Mouse (Mus musculus) intestine, embryonic 16.5 days (tissue): Measurements from ENCODE around the gene Mrpl20. TPM values are rescaled to one million over a fixed set of nuclear protein-coding genes. Genes with fewer than 3 reads are reported as not detected.
A peak's percentile ranks its signal among the peaks of the same experiment; 100 is the strongest.

ENCODE experiments used
- ATAC-seq: fragments of 200-750 bp; cut with Nextera tagmentation; 2 replicates; pipeline ENCODE4 v1.8.0; 2017; ENCODE audit warnings: moderate TSS enrichment, moderate library complexity
- H3K27ac ChIP-seq: fragments of 300-500 bp; sonication (generic); 2 replicates; pipeline ENCODE4 v1.5.1; 2014; ENCODE audit warnings: mild to moderate bottlenecking, low read length
- H3K27me3 ChIP-seq: fragments of 300-500 bp; sonication (generic); replicated peaks from 2 replicates; pipeline ENCODE4 v1.6.1; 2014; ENCODE audit warnings: low read length, control low read depth, mixed read lengths; ENCODE audit not compliant: control insufficient read depth, insufficient read depth
- H3K36me3 ChIP-seq: fragments of 300-500 bp; sonication (generic); 2 replicates; pipeline ENCODE4 v1.6.1; 2014; ENCODE audit warnings: low read length, control low read depth; ENCODE audit not compliant: control insufficient read depth, insufficient read depth
- H3K4me1 ChIP-seq: fragments of 300-500 bp; sonication (generic); 2 replicates; pipeline ENCODE4 v1.6.1; 2014; ENCODE audit warnings: low read length, control low read depth, mixed read lengths; ENCODE audit not compliant: control insufficient read depth, insufficient read depth
- H3K4me2 ChIP-seq: fragments of 300-500 bp; sonication (generic); 2 replicates; pipeline ENCODE4 v1.6.1; 2014; ENCODE audit warnings: low read depth, low read length, control low read depth
- H3K4me3 ChIP-seq: fragments of 300-500 bp; sonication (generic); 2 replicates; pipeline ENCODE4 v1.5.1; 2014; ENCODE audit warnings: mild to moderate bottlenecking, low read length
- H3K9ac ChIP-seq: fragments of 300-500 bp; sonication (generic); 2 replicates; pipeline ENCODE4 v1.6.1; 2014; ENCODE audit warnings: low read depth, low read length
- H3K9me3 ChIP-seq: fragments of 300-500 bp; sonication (generic); 2 replicates; pipeline ENCODE4 v1.6.1; 2016; ENCODE audit warnings: low read length, control low read depth; ENCODE audit not compliant: control insufficient read depth
- WGBS: fragments of 180-500 bp; shearing (Covaris S2); extraction: QIAGEN DNeasy Blood & Tissue Kit; methylation state at CpG from one replicate; pipeline ENCODE4 v1.1.7; 2014; 5-methylcytosine and 5-hydroxymethylcytosine counted together
- polyA plus RNA-seq: library from polyadenylated mRNA; unstranded; fragments of >200 nt; fragmentation: Nextera tagmentation; extraction: Ambion mirVana; gene quantifications from 2 replicates; pipeline ENCODE4 v1.2.1, GENCODE M21; 2015

Gene Mrpl20
- polyA plus RNA-seq, 1 experiment from 2014 or later, result 226 TPM

DNA sequence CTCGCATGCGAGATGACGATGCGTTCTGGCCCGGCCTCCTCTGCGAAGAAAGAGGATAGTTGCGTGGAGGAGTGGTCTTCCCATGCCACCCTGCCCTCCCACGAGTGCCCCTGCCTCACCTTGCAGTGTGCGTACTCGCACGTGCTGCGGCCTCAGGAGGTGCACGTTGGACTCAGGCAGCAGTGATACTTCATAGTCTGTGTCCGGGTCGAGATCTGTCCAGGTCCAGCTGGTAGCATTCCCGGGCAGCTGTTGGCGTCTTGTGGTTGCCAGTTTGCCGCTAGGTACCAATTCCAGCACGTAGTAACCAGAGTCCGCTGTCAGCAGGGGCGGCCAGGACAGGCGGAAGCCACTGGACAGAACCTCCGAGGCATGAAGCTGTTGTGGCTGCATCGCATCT is 32.1 kb upstream of the Mrpl20 start:
- Histone ChIP-seq H3K4me2 (peak overlapping the region; percentile 90), H3K9ac (peak overlapping the region; percentile 84), H3K9me3 (no peaks in the 10 kb centered on the region), H3K4me1 (peaks cover 49% of the 10 kb centered on the region), H3K36me3 (no peaks in the 10 kb centered on the region), H3K27me3 (peaks cover 3% of the 10 kb centered on the region; the same call in 1 of the 2 replicates), H3K27ac (no peak overlapping the region; the same call in 1 of the 2 replicates), H3K4me3 (peak overlapping the region; percentile 61)
- peak; percentile 2; the same call in 1 of the 2 replicates for ATAC-seq
- 42% methylated on average over 24 of the region's 24 CpGs for WGBS

DNA sequence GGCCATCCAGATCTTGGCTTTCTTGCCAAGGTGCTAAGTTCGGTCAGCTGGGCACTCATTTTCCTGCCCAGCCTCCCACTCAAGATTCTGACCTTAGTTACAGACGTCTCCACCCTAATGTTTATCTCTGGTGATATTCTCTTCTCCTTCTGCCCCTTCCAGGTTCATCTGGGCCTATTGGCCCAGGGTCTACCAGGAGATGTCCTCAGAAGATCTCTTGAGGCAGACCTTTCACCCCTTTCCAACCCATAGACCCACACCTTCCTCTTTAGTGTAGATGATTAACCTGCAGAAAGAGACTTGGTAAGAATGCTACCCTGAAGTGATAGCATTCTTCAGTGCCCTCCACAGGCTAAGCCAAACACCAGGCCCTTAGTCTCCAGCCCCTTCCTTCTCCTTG is 31.0 kb upstream of the Mrpl20 start:
- peaks cover 3% of the 10 kb centered on the region; the same call in 1 of the 2 replicates for H3K27me3 ChIP-seq
- H3K36me3 ChIP-seq, result no peaks in the 10 kb centered on the region
- no peak overlapping the region for H3K4me2 ChIP-seq
- ATAC-seq, result no peak
- H3K9ac ChIP-seq, result no peak overlapping the region
- H3K9me3 ChIP-seq, result no peaks in the 10 kb centered on the region
- H3K4me3 ChIP-seq, result no peak overlapping the region
- WGBS, result 69% methylated on average over 2 of the region's 2 CpGs
- no peak overlapping the region for H3K27ac ChIP-seq
- peaks cover 52% of the 10 kb centered on the region for H3K4me1 ChIP-seq

DNA sequence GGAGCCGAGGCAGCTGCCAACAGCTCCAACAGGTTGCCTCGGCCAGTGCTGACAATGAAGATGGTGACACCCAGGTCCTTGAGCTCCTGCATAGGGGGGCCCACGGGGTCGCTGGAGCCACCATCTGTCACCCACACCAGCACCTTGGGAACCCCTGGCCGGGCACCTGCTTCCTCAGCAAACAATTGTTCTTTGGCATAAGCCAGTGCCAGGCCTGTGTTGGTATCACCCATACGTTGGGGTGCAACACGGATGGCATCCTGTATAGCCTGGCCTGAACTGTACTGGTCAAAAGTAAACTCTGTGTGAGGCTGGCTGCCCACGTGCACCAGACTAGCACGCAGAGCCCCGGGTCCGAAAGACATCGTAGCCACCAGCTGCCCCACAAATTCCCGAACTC is 29.9 kb upstream of the Mrpl20 start:
- Histone ChIP-seq H3K27ac (no peak overlapping the region), H3K9ac (0 out of 2 replicates have a peak overlapping the region, but pooled peaks have one; percentile 14), H3K36me3 (no peaks in the 10 kb centered on the region), H3K4me2 (no peak overlapping the region), H3K4me3 (no peak overlapping the region), H3K4me1 (peaks cover 60% of the 10 kb centered on the region), H3K27me3 (peaks cover 3% of the 10 kb centered on the region; the same call in 1 of the 2 replicates), H3K9me3 (no peaks in the 10 kb centered on the region)
- 90% methylated on average over 13 of the region's 13 CpGs for WGBS
- no peak for ATAC-seq

- no peak for ATAC-seq
- no peak overlapping the region; the same call in 1 of the 2 replicates for H3K27ac ChIP-seq
- no peaks in the 10 kb centered on the region for H3K36me3 ChIP-seq
- H3K9ac ChIP-seq, result peak overlapping the region; percentile 63
- peak overlapping the region; percentile 91 for H3K4me2 ChIP-seq
- H3K9me3 ChIP-seq, result no peaks in the 10 kb centered on the region
- H3K4me3 ChIP-seq, result peak overlapping the region; percentile 52
- 34% methylated on average over 5 of the region's 5 CpGs for WGBS
- peaks cover 3% of the 10 kb centered on the region; the same call in 1 of the 2 replicates for H3K27me3 ChIP-seq
- H3K4me1 ChIP-seq, result peaks cover 60% of the 10 kb centered on the region
These were observed 29.2 kb upstream of the Mrpl20 start for GRCm38 (mm10) chr4:155773335-155774078.

GRCm38 (mm10) chr4:155774280-155774754 is 28.4 kb upstream of the Mrpl20 start, which contains the start of gene Vwa1:
Gene Vwa1 (minus strand): TSS chr4:155774698.
- Histone ChIP-seq H3K4me3 (peak within 1 kb of the TSS; percentile 52), H3K9me3 (no peaks in the 10 kb centered on the region), H3K36me3 (no peaks in the 10 kb centered on the region), H3K27me3 (peaks cover 3% of the 10 kb centered on the region; the same call in 1 of the 2 replicates), H3K4me2 (peak within 1 kb of the TSS; percentile 91), H3K27ac (peak within 1 kb of the TSS; percentile 85), H3K4me1 (peaks cover 60% of the 10 kb centered on the region), H3K9ac (peak within 1 kb of the TSS; percentile 63)
- under 1% methylated on average over 35 of the region's 35 CpGs for WGBS
- ATAC-seq, result peak; percentile 66

- peak; percentile 9; the same call in 1 of the 2 replicates for ATAC-seq
- Histone ChIP-seq H3K4me1 (peaks cover 53% of the 10 kb centered on the region), H3K27ac (peak overlapping the region; percentile 85), H3K4me2 (peak overlapping the region; percentile 91), H3K9ac (0 out of 2 replicates have a peak overlapping the region, but pooled peaks have one; percentile 38), H3K27me3 (peaks cover 3% of the 10 kb centered on the region; the same call in 1 of the 2 replicates), H3K9me3 (no peaks in the 10 kb centered on the region), H3K4me3 (peak overlapping the region; percentile 52), H3K36me3 (no peaks in the 10 kb centered on the region)
- 38% methylated on average over 9 of the region's 9 CpGs for WGBS
These were observed 27.5 kb upstream of the Mrpl20 start for GRCm38 (mm10) chr4:155774971-155775740.

- WGBS, result 67% methylated on average over 3 of the region's 3 CpGs
- no peak for ATAC-seq
- H3K9me3 ChIP-seq, result no peaks in the 10 kb centered on the region
These were observed 26.8 kb upstream of the Mrpl20 start for GRCm38 (mm10) chr4:155775855-155776254.

DNA sequence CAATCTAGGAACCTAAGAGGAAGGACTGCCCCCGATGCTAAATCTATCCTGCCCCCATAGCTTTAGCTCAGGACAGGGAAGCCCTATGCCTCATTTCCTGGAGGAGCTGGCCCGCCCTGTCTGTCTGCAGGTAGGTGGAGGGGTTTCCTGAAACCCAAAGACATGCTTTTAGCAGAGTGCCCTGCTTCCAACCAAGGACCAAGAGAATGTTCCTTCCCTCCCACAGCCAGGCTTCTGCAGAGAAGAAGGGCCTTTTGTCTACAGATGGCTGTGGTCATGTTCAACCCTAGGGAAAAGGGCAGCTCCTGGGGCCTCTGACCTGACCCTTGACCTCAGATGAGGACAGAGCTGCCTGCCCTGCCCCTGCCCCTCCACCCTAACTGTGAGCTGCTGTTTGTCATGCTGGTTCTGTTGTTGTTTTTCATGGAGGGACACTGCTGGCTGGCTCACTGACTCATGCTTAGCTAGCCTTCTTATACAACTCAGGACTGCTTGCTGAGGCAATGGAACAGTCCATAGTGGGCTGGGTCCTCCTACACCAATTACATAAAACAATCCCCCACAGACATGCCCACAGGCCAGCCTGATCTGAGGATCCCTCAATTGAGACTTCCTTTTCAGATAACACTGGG is 25.9 kb upstream of the Mrpl20 start:
- no peaks in the 10 kb centered on the region for H3K9me3 ChIP-seq
- no peak for ATAC-seq
- peaks cover 3% of the 10 kb centered on the region; the same call in 1 of the 2 replicates for H3K27me3 ChIP-seq
- no peak overlapping the region for H3K4me2 ChIP-seq
- 50% methylated on average over 2 of the region's 2 CpGs for WGBS
- peak overlapping the region; percentile 28; the same call in 1 of the 2 replicates for H3K27ac ChIP-seq
- H3K9ac ChIP-seq, result no peak overlapping the region
- H3K4me1 ChIP-seq, result peaks cover 46% of the 10 kb centered on the region
- H3K4me3 ChIP-seq, result no peak overlapping the region
- H3K36me3 ChIP-seq, result no peaks in the 10 kb centered on the region

More at GRCm38 (mm10) chr4:155775855-155776254, 26.8 kb upstream of the Mrpl20 start:
- H3K27me3 ChIP-seq, result peaks cover 3% of the 10 kb centered on the region; the same call in 1 of the 2 replicates
- H3K9ac ChIP-seq, result no peak overlapping the region
- H3K4me3 ChIP-seq, result no peak overlapping the region
- peak overlapping the region; percentile 85 for H3K27ac ChIP-seq
- H3K4me1 ChIP-seq, result peaks cover 49% of the 10 kb centered on the region
- H3K4me2 ChIP-seq, result no peak overlapping the region
- no peaks in the 10 kb centered on the region for H3K36me3 ChIP-seq
